Mouse (Mus musculus): ENCODE measurements around the gene Zmym6.
"Not testable (repeated sequence)": the region's sequence is repeated elsewhere in the genome, so short reads cannot be mapped to it uniquely, and the experiment has no call there.

Zmym6 gene

DNA sequence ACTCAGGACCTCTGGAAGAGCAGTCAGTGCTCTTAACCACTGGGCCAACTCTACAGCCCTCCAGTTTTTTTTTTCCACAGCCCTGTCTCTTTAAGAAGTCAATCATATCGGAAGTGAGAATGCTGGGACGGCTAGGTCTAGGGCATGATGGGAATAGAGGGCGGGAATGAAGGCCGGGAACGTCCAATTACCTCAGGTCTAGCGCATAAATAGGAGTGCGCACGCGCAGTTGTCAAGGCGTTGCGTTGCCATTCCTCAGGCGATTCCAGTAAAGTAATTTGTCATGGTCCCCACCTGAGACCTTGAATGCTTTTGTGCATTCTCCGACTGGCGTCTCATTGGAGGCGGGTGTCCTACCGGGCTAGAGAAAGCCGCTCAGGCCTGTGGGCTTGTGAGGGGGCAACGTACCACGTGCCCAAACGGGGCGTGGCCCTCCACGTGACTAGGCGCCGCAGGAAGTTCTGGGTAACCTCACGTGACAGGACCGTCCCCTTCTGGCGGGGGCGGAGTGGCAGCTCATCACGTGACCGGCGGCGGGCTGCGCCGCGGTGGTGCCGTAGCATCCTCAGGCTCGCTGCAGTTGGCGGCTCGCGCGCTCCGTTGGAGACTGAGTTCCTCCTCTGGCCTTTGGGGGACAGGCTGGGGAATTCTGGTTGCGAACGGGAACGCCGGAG, at the start of gene Zmym6:
Zmym6 (plus strand) TSS at position 509 of the 674 bp plus-strand sequence.
- DNase-seq (ENCODE audit: low spot score in 2 of 2) = peak; percentile 94 to 97

DNA sequence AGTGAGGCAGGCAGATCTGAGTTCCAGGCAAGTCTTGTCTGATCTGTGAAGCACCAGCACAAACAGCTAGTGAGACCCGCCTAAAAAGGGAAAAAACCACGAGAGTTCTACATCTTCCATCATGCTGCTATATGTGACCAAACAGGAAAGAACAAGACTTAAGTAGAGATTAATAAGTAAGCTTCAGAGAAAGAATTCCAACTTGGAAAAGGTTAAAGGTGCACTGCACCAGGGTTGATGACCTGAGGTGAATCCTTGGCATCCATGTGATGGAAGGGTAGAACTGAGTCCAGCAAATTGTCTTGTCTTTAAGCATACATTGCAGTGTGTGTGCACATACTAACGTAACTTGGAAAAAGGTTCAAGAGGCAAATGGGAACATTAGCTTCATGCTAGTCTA, 40.0 kb upstream of the Zmym6 start:
- DNase-seq (ENCODE audit: low spot score in 2 of 2) = no peak

DNA sequence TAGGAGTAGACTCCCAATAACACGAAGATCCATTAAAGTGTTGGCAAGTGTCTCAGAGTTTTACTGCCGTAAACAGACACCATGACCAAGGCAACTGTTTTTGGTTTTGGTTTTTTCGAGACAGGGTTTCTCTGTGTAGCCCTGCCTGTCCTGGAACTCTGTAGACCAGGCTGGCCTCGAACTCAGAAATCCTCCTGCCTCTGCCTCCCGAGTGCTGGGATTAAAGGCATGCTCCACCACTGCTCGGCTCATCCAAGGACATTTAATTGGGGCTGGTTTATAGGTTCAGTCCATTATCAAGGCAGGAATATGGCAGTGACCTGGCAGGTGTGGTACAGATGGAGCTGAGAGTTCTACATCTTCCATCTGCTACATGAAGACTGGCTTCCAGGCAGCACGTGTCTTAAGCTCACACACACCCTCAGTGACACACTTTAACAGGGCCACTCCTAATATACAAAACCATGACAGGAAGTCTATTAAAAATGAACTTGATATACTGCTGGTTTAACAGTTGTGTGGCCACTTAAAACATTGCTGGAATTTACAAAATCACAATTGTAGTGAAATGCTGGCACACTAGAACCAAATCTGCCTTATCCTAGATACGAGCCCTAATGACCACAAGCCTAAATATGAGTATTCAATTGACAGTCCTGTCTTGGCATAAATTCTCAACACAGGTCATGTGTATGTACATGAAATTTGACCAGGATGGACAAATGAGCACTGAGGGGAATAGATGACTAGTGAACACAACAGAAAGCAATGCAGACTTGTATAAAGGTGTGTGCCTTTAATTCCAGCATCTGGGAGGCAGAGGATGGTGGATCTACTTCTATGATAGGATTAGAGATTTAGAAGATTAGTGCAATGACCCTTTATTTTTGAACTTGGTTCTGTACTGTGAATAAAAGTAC, 39.0 kb upstream of the Zmym6 start:
- DNase-seq (ENCODE audit: low spot score in 2 of 2) = no peak

- no peak for DNase-seq (ENCODE audit: low spot score in 2 of 2)
Observed at GRCm38 (mm10) chr4:127038828-127039349, 38.3 kb upstream of the Zmym6 start.

- no peak for DNase-seq (ENCODE audit: low spot score in 2 of 2)
Observed at GRCm38 (mm10) chr4:127039871-127040483, 37.2 kb upstream of the Zmym6 start.

DNA sequence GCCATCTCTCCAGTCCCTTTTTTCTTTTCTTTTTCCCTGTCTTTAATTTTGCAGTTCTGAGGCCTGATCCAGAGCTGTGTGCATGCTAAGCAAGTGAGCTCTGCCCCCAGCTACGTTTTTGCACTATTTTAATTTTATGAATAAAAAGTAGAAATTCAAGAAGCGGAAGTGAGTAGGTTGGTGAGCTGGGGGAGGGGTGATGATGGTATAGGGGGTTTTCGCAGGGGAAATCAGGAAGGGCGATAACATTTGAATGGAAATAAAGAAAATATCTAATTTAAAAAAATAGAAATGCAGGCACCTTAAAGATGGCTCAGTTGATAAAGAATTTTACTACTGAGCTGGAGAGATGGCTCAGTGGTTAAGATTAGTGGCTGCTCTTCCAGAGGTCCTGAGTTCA, 33.6 kb upstream of the Zmym6 start:
- no peak for DNase-seq (ENCODE audit: low spot score in 2 of 2)

GRCm38 (mm10) chr4:127051121-127051520, 26.1 kb upstream of the Zmym6 start:
- no peak for DNase-seq (ENCODE audit: low spot score in 2 of 2)

DNA sequence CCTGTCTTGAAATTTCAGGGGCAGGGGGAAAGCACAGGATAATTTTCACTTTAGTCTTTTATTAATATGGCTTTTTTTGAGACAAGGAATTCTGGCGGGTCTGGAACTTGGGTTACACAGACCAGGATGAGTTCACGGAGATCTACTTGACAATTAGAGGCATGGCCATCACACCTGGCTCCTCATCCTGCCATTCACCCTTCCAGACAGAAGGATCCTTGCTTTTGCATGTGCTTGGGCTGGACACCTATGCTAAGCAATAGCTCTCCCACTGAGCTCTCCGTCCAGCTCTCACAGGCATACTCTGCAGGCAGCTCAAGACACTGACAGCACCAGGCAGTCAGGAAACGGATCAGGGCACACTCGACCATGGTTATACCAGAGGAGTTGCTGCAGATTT, 24.1 kb upstream of the Zmym6 start:
- no peak for DNase-seq (ENCODE audit: low spot score in 2 of 2)

- DNase-seq (ENCODE audit: low spot score in 2 of 2) = no peak
Observed at GRCm38 (mm10) chr4:127054522-127055198, 22.5 kb upstream of the Zmym6 start.

DNA sequence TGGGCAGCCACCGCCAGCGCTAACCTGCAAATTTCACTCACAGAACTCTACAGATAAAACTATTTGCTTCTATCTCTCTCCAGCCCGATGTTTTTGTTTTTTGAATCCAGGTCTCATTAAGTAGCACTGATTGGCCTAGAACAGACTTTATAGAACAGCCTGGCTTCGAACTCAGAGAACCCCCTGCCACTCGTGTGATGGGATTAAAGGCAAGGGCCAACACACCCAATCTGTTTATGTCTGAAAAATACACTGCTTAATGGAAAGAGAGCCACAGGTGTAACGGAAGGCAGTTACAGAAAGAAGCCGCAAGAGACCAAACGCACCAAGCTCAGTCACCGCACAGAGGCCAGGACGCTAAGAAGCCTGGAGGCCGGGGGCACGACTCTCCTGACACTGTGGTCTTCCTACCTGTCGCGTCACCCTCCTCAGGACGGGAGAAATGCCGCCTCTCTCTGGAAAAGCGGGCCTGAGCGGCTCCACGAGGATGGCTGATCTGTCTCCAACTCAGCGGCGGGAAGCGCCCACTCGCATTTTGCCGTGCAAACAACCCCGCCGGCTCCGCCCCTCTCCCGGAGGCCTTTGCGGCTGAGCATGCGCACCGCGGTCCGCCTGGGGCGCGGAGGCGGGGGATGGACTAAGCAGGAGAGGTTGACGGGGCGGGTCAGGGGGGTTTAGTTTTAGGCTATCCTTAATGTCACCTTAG, 16.4 kb upstream of the Zmym6 start, which contains the start of gene Zmym1:
Zmym1 (minus strand) TSS at position 568 of the 706 bp plus-strand sequence.
- peak; percentile 90 for DNase-seq (ENCODE audit: low spot score in 2 of 2)

- no peak for DNase-seq (ENCODE audit: low spot score in 2 of 2)
Observed at GRCm38 (mm10) chr4:127064051-127064450, 13.1 kb upstream of the Zmym6 start.

GRCm38 (mm10) chr4:127074915-127075314, 2.3 kb upstream of the Zmym6 start:
- no peak for DNase-seq (ENCODE audit: low spot score in 2 of 2)

GRCm38 (mm10) chr4:127080806-127081205, 3.6 kb downstream of the Zmym6 start:
- DNase-seq (ENCODE audit: low spot score in 2 of 2) = no peak

DNA sequence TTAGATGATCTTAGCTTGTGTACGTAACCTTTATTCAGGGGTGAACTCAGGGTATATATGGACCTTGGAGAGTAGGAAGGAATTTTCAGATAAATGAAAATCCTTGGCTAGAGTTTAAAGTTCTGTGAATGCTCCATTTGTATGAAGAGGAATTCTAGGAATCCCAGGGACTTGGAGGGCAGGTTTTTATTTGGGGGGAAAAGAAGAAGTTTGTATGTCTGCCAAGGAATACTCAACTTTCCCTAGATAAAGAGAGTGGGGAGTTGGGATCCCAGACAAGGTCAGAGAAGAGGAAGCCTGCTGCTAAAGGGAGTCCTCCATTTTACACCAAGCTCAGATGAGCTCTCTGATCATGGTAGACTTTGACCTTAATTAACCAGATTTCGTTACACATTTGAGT, 5.9 kb downstream of the Zmym6 start:
- DNase-seq (ENCODE audit: low spot score in 2 of 2) = no peak

- no peak for DNase-seq (ENCODE audit: low spot score in 2 of 2)
Observed at GRCm38 (mm10) chr4:127085761-127086160, 8.6 kb downstream of the Zmym6 start.

- no peak for DNase-seq (ENCODE audit: low spot score in 2 of 2)
Observed at GRCm38 (mm10) chr4:127091188-127091587, 14.0 kb downstream of the Zmym6 start.

GRCm38 (mm10) chr4:127095090-127095489, 17.9 kb downstream of the Zmym6 start:
- no peak for DNase-seq (ENCODE audit: low spot score in 2 of 2)

- DNase-seq (ENCODE audit: low spot score in 2 of 2) = not testable (repeated sequence)
Observed at GRCm38 (mm10) chr4:127099552-127099951, 22.4 kb downstream of the Zmym6 start.

DNA sequence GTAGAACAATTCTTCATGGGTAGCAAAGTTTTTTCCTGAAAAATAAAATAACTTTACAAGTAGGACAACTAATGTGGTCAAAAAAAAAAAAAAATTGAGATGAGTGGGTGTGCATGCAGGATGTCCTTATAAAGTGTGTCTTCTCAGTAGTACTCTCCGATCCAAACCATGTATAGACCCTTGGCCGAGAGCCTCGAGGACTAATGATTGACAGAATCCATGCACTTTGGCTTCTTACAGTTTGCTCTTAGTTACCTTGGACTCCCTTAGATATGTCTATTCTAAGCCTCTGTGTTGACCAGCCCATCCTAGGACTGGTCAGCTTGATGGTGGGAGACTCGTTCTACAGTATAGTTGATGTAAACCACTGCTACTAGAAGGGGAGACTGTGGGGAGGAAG, 30.4 kb downstream of the Zmym6 start:
- no peak for DNase-seq (ENCODE audit: low spot score in 2 of 2)

- DNase-seq (ENCODE audit: low spot score in 2 of 2) = no peak
Observed at GRCm38 (mm10) chr4:127110570-127110969, 33.4 kb downstream of the Zmym6 start.

- no peak for DNase-seq (ENCODE audit: low spot score in 2 of 2)
Observed at GRCm38 (mm10) chr4:127123391-127123790, 46.2 kb downstream of the Zmym6 start, which contains the start of gene Tmem35b. Gene Tmem35b (plus strand): TSS chr4:127123691.
